Mouse (Mus musculus): ENCODE data around the gene Vmn2r107. TPM values are rescaled to one million over a fixed set of nuclear protein-coding genes. Genes with fewer than 3 reads are reported as not detected.

The Vmn2r107 gene
- total RNA-seq (2022): not detected

GRCm38 (mm10) chr17:20344942-20345341, at the start of gene Vmn2r107:
Gene Vmn2r107 (plus strand): TSS chr17:20345242.
- DNase-seq (ENCODE audit: low spot score in 2 of 2): no peak

GRCm38 (mm10) chr17:20305790-20306189, 39.3 kb upstream of the Vmn2r107 start:
- no peak for DNase-seq (ENCODE audit: low spot score in 2 of 2)

GRCm38 (mm10) chr17:20399105-20399504, 54.1 kb downstream of the Vmn2r107 start:
- no peak for DNase-seq (ENCODE audit: low spot score in 2 of 2)

GRCm38 (mm10) chr17:20413846-20414245, 68.8 kb downstream of the Vmn2r107 start, which contains the start of gene Vmn1r224:
Gene Vmn1r224 (plus strand): TSS chr17:20414146.
- no peak for DNase-seq (ENCODE audit: low spot score in 2 of 2)

Other genes with a start within 250 kb of the Vmn2r107 start
- gene Fpr-rs7, start 231.0 kb upstream of the Vmn2r107 start, total RNA-seq (2022): not detected
- not detected for gene Fpr-rs6, start 162.1 kb upstream of the Vmn2r107 start, total RNA-seq (2022)
- gene Vmn2r105, start 110.2 kb upstream of the Vmn2r107 start, total RNA-seq (2022): not detected
- not detected for gene Vmn2r106, start 59.7 kb upstream of the Vmn2r107 start, total RNA-seq (2022)
- not detected for gene Vmn1r224, start 68.9 kb downstream of the Vmn2r107 start, total RNA-seq (2022)
- gene Vmn2r108, start 136.1 kb downstream of the Vmn2r107 start, total RNA-seq (2022): under 1 TPM in 1 of 4 experiments, not detected in 3; 0.07 TPM
- gene Vmn1r225, start 152.9 kb downstream of the Vmn2r107 start, total RNA-seq (2022): not detected
- gene Vmn2r109, start 219.5 kb downstream of the Vmn2r107 start, total RNA-seq (2022): not detected